Comparison of ENCODE assay signal across 8 mouse cellular contexts in the genomic region with DNA sequence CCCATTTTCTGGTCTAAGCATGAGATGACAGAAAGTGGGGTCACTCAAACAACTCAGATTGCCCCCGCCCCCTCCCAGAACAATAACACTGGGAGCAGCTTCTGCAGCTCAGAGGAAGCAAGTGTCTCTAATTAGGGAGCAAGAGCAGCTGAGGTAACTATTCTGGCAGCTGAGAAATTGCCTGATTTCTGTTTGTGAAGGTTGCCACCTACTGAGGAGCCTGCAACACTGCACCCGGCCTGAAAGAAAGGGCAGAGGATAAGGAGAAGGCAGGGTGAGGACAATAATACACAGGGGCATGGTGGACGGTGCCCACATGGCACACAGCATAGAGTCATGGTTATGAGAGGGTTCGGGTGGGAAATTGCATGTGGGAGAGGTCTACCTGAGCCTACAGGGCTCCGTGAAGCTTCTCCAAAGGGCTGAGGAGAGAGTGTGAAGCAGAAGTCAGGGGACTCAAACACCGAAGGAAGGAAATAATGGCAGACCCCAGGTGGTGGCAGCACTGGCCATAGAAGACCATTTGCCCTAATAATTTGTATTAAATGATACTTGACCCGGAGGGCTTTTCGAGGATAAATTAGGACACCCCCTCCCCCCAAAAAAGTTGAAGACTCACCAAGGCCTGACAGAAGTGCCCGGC.
DNase-seq lines count a peak whose midpoint lies in the region; ATAC-seq and TF ChIP-seq lines count a peak whose summit lies in the region.

No protein-coding gene starts in this region.

- H3K27me3 ChIP-seq in E14TG2a.4 (ENCODE audit: insufficient read depth, low read length): no peaks in the 10 kb centered on the region
- H3K27me3 ChIP-seq in embryonic facial prominence, embryonic 15.5 days: no peaks in the 10 kb centered on the region
- no peaks in the 10 kb centered on the region for H3K27me3 ChIP-seq in heart, embryonic 10.5 days (ENCODE audit: insufficient read depth, poor library complexity, severe bottlenecking)
- H3K27me3 ChIP-seq in kidney, embryonic 15.5 days: no peaks in the 10 kb centered on the region
- no peaks in the 10 kb centered on the region for H3K27me3 ChIP-seq in limb, embryonic 12.5 days
- no peaks in the 10 kb centered on the region for H3K27me3 ChIP-seq in neural tube, embryonic 12.5 days (replicated peaks)

- no peaks in the 10 kb centered on the region for H3K9me3 ChIP-seq in E14TG2a.4 (ENCODE audit: low read length)
- no peaks in the 10 kb centered on the region for H3K9me3 ChIP-seq in embryonic facial prominence, embryonic 15.5 days (replicated peaks)
- no peaks in the 10 kb centered on the region for H3K9me3 ChIP-seq in heart, embryonic 10.5 days
- H3K9me3 ChIP-seq in kidney, embryonic 15.5 days (replicated peaks): no peaks in the 10 kb centered on the region
- no peaks in the 10 kb centered on the region for H3K9me3 ChIP-seq in limb, embryonic 12.5 days
- H3K9me3 ChIP-seq in neural tube, embryonic 12.5 days: no peaks in the 10 kb centered on the region

- no peak for TF ChIP-seq POLR2A in bone marrow macrophage, adult 2 months (IDR thresholded peaks at IDR 0.05; ENCODE audit: borderline replicate concordance, low read depth, low read length)

- H3K4me1 ChIP-seq in E14TG2a.4 (replicated peaks; ENCODE audit: low read depth, low read length): no peaks in the 10 kb centered on the region
- no peaks in the 10 kb centered on the region for H3K4me1 ChIP-seq in bone marrow macrophage, adult 2 months (ENCODE audit: control insufficient read depth, insufficient read depth, low read length)
- H3K4me1 ChIP-seq in embryonic facial prominence, embryonic 15.5 days: peaks cover 7% of the 10 kb centered on the region; the same call in 1 of the 2 replicates
- H3K4me1 ChIP-seq in heart, embryonic 10.5 days: 0 out of 2 replicates have a peak, but pooled peaks cover 5% of the 10 kb centered on the region
- H3K4me1 ChIP-seq in kidney, embryonic 15.5 days: peaks cover 13% of the 10 kb centered on the region
- peaks cover 10% of the 10 kb centered on the region; the same call in 1 of the 2 replicates for H3K4me1 ChIP-seq in limb, embryonic 12.5 days (replicated peaks)
- no peaks in the 10 kb centered on the region; the same call in 1 of the 2 replicates for H3K4me1 ChIP-seq in neural tube, embryonic 12.5 days

- no peak overlapping the region for H3K4me3 ChIP-seq in E14TG2a.4 (replicated peaks; ENCODE audit: low read length)
- H3K4me3 ChIP-seq in bone marrow macrophage, adult 2 months (ENCODE audit: insufficient read depth, low read length): no peak overlapping the region
- H3K4me3 ChIP-seq in embryonic facial prominence, embryonic 15.5 days (replicated peaks): no peak overlapping the region
- no peak overlapping the region for H3K4me3 ChIP-seq in heart, embryonic 10.5 days
- H3K4me3 ChIP-seq in kidney, embryonic 15.5 days (replicated peaks): no peak overlapping the region
- no peak overlapping the region for H3K4me3 ChIP-seq in limb, embryonic 12.5 days (replicated peaks)
- H3K4me3 ChIP-seq in neural tube, embryonic 12.5 days: no peak overlapping the region

- no peak overlapping the region for H3K27ac ChIP-seq in bone marrow macrophage, adult 2 months (ENCODE audit: insufficient read depth, low read depth, low read length)
- H3K27ac ChIP-seq in embryonic facial prominence, embryonic 15.5 days (replicated peaks): no peak overlapping the region
- H3K27ac ChIP-seq in heart, embryonic 10.5 days: no peak overlapping the region
- peak overlapping the region; percentile 68; the same call in 1 of the 2 replicates for H3K27ac ChIP-seq in kidney, embryonic 15.5 days
- no peak overlapping the region for H3K27ac ChIP-seq in limb, embryonic 12.5 days
- H3K27ac ChIP-seq in neural tube, embryonic 12.5 days: no peak overlapping the region

- H3K4me2 ChIP-seq in embryonic facial prominence, embryonic 15.5 days (replicated peaks): no peak overlapping the region
- no peak overlapping the region for H3K4me2 ChIP-seq in kidney, embryonic 15.5 days
- H3K4me2 ChIP-seq in limb, embryonic 12.5 days: no peak overlapping the region
- peak overlapping the region; percentile 16; the same call in 1 of the 2 replicates for H3K4me2 ChIP-seq in neural tube, embryonic 12.5 days (replicated peaks)

- peak; percentile 57; the same call in 1 of the 2 replicates for ATAC-seq in embryonic facial prominence, embryonic 15.5 days (ENCODE audit: insufficient number of reproducible peaks, low FRiP score, low TSS enrichment, low read depth)
- ATAC-seq in kidney, embryonic 15.5 days (replicated peaks; ENCODE audit: low FRiP score): peak; percentile 76
- ATAC-seq in limb, embryonic 12.5 days (ENCODE audit: insufficient number of reproducible peaks, insufficient read depth, low FRiP score, low TSS enrichment, low read depth): peak; percentile 81
- peak; percentile 90 for ATAC-seq in neural tube, embryonic 12.5 days (ENCODE audit: low FRiP score, low read depth)

- 30% methylated on average over 9 of the region's 9 CpGs for WGBS in embryonic facial prominence, embryonic 15.5 days
- WGBS in heart, embryonic 10.5 days: 39% methylated on average over 9 of the region's 9 CpGs
- WGBS in kidney, embryonic 15.5 days: 38% methylated on average over 9 of the region's 9 CpGs
- 22% methylated on average over 9 of the region's 9 CpGs for WGBS in limb, embryonic 12.5 days
- 30% methylated on average over 9 of the region's 9 CpGs for WGBS in neural tube, embryonic 12.5 days

- peak; percentile 96 for TF ChIP-seq CTCF in E14TG2a.4 (conservative IDR thresholded peaks at IDR 0.05; ENCODE audit: low read length)
- peak; percentile 34; the same call in 1 of the 2 replicates for TF ChIP-seq CTCF in bone marrow macrophage, adult 2 months (IDR thresholded peaks at IDR 0.05; ENCODE audit: low read depth, low read length)

- peak; percentile 75 for DNase-seq in heart, embryonic 10.5 days (ENCODE audit: low spot score)
- no peak for DNase-seq in B cell, adult 2 months

- no peaks in the 10 kb centered on the region for H3K36me3 ChIP-seq in E14TG2a.4 (ENCODE audit: insufficient read depth, low read length)
- no peaks in the 10 kb centered on the region for H3K36me3 ChIP-seq in embryonic facial prominence, embryonic 15.5 days
- no peaks in the 10 kb centered on the region for H3K36me3 ChIP-seq in heart, embryonic 10.5 days
- no peaks in the 10 kb centered on the region for H3K36me3 ChIP-seq in kidney, embryonic 15.5 days
- no peaks in the 10 kb centered on the region for H3K36me3 ChIP-seq in limb, embryonic 12.5 days
- H3K36me3 ChIP-seq in neural tube, embryonic 12.5 days: no peaks in the 10 kb centered on the region

- H3K9ac ChIP-seq in embryonic facial prominence, embryonic 15.5 days: no peak overlapping the region
- H3K9ac ChIP-seq in kidney, embryonic 15.5 days: no peak overlapping the region
- no peak overlapping the region for H3K9ac ChIP-seq in limb, embryonic 12.5 days (replicated peaks)
- H3K9ac ChIP-seq in neural tube, embryonic 12.5 days: no peak overlapping the region
